In genomic region chr11:28912469-28913138, GRCm38 (mm10) we compare ENCODE assay signal across 32 mouse cellular contexts. TPM values are rescaled to one million over a fixed set of nuclear protein-coding genes. Genes with fewer than 3 reads are reported as not detected.
DNase-seq lines count a peak whose midpoint lies in the region; ATAC-seq lines count a peak whose summit lies in the region.
"Had no signal": no experiment of that assay in that cellular context is flagged by ENCODE, and none has a peak within 500 bp of the region (broad histone marks: within the 10 kb centered on the region; RNA-seq: fewer than 3 reads in every experiment).

No protein-coding gene starts in this region.

- DNase-seq in limb, embryonic 10.5 days (ENCODE audit: low spot score), result no peak
- peak; percentile 28 for DNase-seq in 3134 (ENCODE audit: extremely low read depth, insufficient read length, low spot score)
- DNase-seq in intestine, embryonic 14.5 days (ENCODE audit: low spot score), result no peak
- DNase-seq in lung, postnatal 25 days (ENCODE audit: low spot score), result peak; percentile 34
- DNase-seq in gastrocnemius, postnatal 10 days, result no peak
- no peak for DNase-seq in gastrocnemius, postnatal 14 days
- DNase-seq: adrenal gland, adult 2 months; adrenal gland, postnatal 36 days; B cell, adult 2 months; cerebellum, adult 18-20 months; cerebellum, postnatal 14 days; gastrocnemius, adult 2 months; heart, postnatal 10 days; kidney, adult 8-10 months; kidney, postnatal 4 days; right cerebral cortex, postnatal 4 days; thymus, adult 2 months; thymus, postnatal 36 days had no signal

- intact Hi-C loops in gastrocnemius, postnatal 14 days (cut with DNase I; ENCODE audit: low total_unique reads), result no loop called here

- WGBS in limb, embryonic 13.5 days, result 63% methylated on average over 3 of the region's 3 CpGs
- WGBS in limb, embryonic 10.5 days, result 92% methylated on average over 3 of the region's 3 CpGs
- 54% methylated on average over 3 of the region's 3 CpGs for WGBS in intestine, embryonic 14.5 days

- no peaks in the 10 kb centered on the region for H3K36me3 ChIP-seq in limb, embryonic 13.5 days
- H3K36me3 ChIP-seq in limb, embryonic 10.5 days, result no peaks in the 10 kb centered on the region
- no peaks in the 10 kb centered on the region for H3K36me3 ChIP-seq in intestine, embryonic 14.5 days (ENCODE audit: control insufficient read depth, insufficient read depth, low read length)
- H3K36me3 ChIP-seq: embryonic facial prominence, embryonic 12.5 days; forebrain, embryonic 10.5 days; heart, embryonic 13.5 days; midbrain, embryonic 10.5 days; midbrain, embryonic 15.5 days had no signal

- H3K9ac ChIP-seq in limb, embryonic 13.5 days, result no peak overlapping the region
- H3K9ac ChIP-seq in intestine, embryonic 14.5 days (ENCODE audit: low read length), result no peak overlapping the region
- H3K9ac ChIP-seq: embryonic facial prominence, embryonic 12.5 days; heart, embryonic 13.5 days; hindbrain, embryonic 14.5 days; midbrain, embryonic 15.5 days had no signal

- ATAC-seq in limb, embryonic 13.5 days (ENCODE audit: low FRiP score, low read depth), result peak; percentile 44; the same call in 1 of the 2 replicates
- peak; percentile 50; the same call in 1 of the 2 replicates for ATAC-seq in intestine, embryonic 14.5 days (replicated peaks; ENCODE audit: low FRiP score, low TSS enrichment, low read depth)
- ATAC-seq: activated CD4-positive, CD25-positive, alpha-beta regulatory T cell, adult 4 months; forebrain, embryonic 16.5 days; midbrain, embryonic 15.5 days had no signal

- H3K27ac ChIP-seq in limb, embryonic 13.5 days, result no peak overlapping the region
- H3K27ac ChIP-seq in limb, embryonic 10.5 days, result no peak overlapping the region
- H3K27ac ChIP-seq in intestine, embryonic 14.5 days (ENCODE audit: low read depth), result no peak overlapping the region
- H3K27ac ChIP-seq: embryonic facial prominence, embryonic 12.5 days; forebrain, embryonic 10.5 days; gastrocnemius, adult 2 months; heart, embryonic 13.5 days; hindbrain, embryonic 14.5 days; kidney, postnatal 0 days; midbrain, embryonic 10.5 days; midbrain, embryonic 15.5 days had no signal

- no peaks in the 10 kb centered on the region for H3K9me3 ChIP-seq in limb, embryonic 13.5 days
- H3K9me3 ChIP-seq in limb, embryonic 10.5 days (replicated peaks), result no peaks in the 10 kb centered on the region
- H3K9me3 ChIP-seq in intestine, embryonic 14.5 days (ENCODE audit: control insufficient read depth, low read length), result no peaks in the 10 kb centered on the region
- H3K9me3 ChIP-seq: embryonic facial prominence, embryonic 12.5 days; forebrain, embryonic 10.5 days; heart, embryonic 13.5 days; midbrain, embryonic 10.5 days; midbrain, embryonic 15.5 days had no signal

- no peaks in the 10 kb centered on the region for H3K27me3 ChIP-seq in limb, embryonic 13.5 days
- H3K27me3 ChIP-seq in limb, embryonic 10.5 days (ENCODE audit: low read depth, poor library complexity, severe bottlenecking), result no peaks in the 10 kb centered on the region
- H3K27me3 ChIP-seq in intestine, embryonic 14.5 days (replicated peaks; ENCODE audit: control insufficient read depth, insufficient read depth, low read length), result no peaks in the 10 kb centered on the region
- H3K27me3 ChIP-seq: embryonic facial prominence, embryonic 12.5 days; heart, embryonic 13.5 days; midbrain, embryonic 15.5 days had no signal

- no peak overlapping the region for H3K4me3 ChIP-seq in limb, embryonic 13.5 days
- no peak overlapping the region for H3K4me3 ChIP-seq in limb, embryonic 10.5 days
- H3K4me3 ChIP-seq in intestine, embryonic 14.5 days (ENCODE audit: low read depth, low read length), result no peak overlapping the region
- H3K4me3 ChIP-seq: embryonic facial prominence, embryonic 12.5 days; forebrain, embryonic 10.5 days; gastrocnemius, adult 2 months; heart, embryonic 13.5 days; midbrain, embryonic 10.5 days; midbrain, embryonic 15.5 days had no signal

- no peak overlapping the region for H3K4me2 ChIP-seq in limb, embryonic 13.5 days (replicated peaks)
- H3K4me2 ChIP-seq in intestine, embryonic 14.5 days (ENCODE audit: low read length), result no peak overlapping the region
- H3K4me2 ChIP-seq: embryonic facial prominence, embryonic 12.5 days; heart, embryonic 13.5 days; hindbrain, embryonic 14.5 days; liver, embryonic 11.5 days; midbrain, embryonic 15.5 days had no signal

- 0 out of 2 replicates have a peak, but pooled peaks cover 9% of the 10 kb centered on the region for H3K4me1 ChIP-seq in limb, embryonic 13.5 days
- no peaks in the 10 kb centered on the region for H3K4me1 ChIP-seq in limb, embryonic 10.5 days
- no peaks in the 10 kb centered on the region for H3K4me1 ChIP-seq in intestine, embryonic 14.5 days (replicated peaks; ENCODE audit: control insufficient read depth, insufficient read depth, low read length)
- H3K4me1 ChIP-seq: embryonic facial prominence, embryonic 12.5 days; midbrain, embryonic 10.5 days; midbrain, embryonic 15.5 days had no signal

RNA-seq across cellular contexts. Expression of gene Efemp1, which starts 59.6 kb away (rescaled TPM):
- polyA plus RNA-seq in limb, embryonic 13.5 days (2015; fragmentation: Nextera tagmentation; extraction: Ambion mirVana), result 36.3 and 41.8 TPM in 2 replicates
- polyA plus RNA-seq in limb, embryonic 10.5 days (2016; fragmentation: Nextera tagmentation; extraction: Ambion mirVana), result 4.9 and 5.0 TPM in 2 replicates
- 18.4 and 19.0 TPM in 2 replicates for polyA plus RNA-seq in intestine, embryonic 14.5 days (2014; fragmentation: Nextera tagmentation; extraction: Ambion mirVana)
- 10 to 100 TPM; 14.9 to 19.6 TPM for total RNA-seq in gastrocnemius, postnatal 10 days (2021)
- 10 to 100 TPM; 11.5 to 16.2 TPM for total RNA-seq in gastrocnemius, postnatal 14 days (2021)
- total RNA-seq: hematopoietic stem cell, adult 5-6 weeks; megakaryocyte progenitor cell, adult 5-6 weeks; neutrophil, adult 5-6 weeks had no signal
- polyA plus RNA-seq: activated CD4-positive, CD25-positive, alpha-beta regulatory T cell, adult 4 months had no signal

Comparison
In these comparisons a context has a peak if more than half of its experiments do, and no peak if none do; other contexts are left out.
1. DNase-seq: peak in 3134 (single experiment) and lung, postnatal 25 days (single experiment); none in limb, embryonic 10.5 days (single experiment), intestine, embryonic 14.5 days (single experiment), gastrocnemius, postnatal 10 days (single experiment) and gastrocnemius, postnatal 14 days (single experiment).